Mouse (Mus musculus) lung, adult 18-20 months (tissue): Measurements from ENCODE around the gene Akr1c19.

Experiments
- DNase-seq, 2 experiments: peaks; one replicate each; pipeline ENCODE4 v3.0.0; 2022; ENCODE audit warnings: mixed read lengths in 2 of 2

The Akr1c19 gene

DNA sequence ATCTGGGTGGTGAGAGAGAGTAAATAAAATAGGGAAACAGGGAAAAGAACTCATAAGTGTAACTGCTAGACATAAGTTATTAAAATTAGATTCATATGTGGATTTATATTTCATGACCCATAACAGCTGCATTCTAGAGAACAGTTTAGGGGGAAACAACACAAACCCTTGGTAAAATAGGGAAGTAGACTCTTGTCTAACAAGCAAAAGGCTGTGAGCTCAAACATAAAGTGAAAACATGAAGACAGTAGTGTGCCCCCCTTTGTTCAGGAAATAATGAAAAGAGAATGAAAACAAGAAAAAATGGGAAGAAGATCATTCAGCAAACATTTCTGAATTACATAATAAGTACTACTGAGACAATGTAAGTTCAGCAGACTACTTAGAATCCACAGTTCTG lies 42.4 kb downstream of the Akr1c19 start:
- DNase-seq: no peak

DNA sequence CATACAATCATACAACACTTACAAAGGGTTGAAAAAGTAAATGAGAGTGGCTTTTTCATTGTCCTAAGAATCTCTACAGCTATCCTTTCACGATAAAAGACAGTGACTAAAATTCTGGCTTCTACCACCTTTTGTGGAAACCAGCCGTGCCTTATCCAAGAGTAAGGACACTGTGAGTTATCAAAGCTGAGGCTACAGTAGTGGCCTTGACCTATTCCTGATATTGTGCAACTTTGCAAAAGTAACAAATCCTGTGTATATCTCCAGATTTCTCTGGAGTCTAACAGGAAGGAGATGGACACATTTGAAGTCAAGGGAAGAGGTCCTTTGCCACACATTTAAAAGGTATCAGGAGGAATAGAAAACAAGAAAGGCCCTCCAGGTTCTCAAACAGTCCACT lies 49.0 kb downstream of the Akr1c19 start:
- no peak for DNase-seq

DNA sequence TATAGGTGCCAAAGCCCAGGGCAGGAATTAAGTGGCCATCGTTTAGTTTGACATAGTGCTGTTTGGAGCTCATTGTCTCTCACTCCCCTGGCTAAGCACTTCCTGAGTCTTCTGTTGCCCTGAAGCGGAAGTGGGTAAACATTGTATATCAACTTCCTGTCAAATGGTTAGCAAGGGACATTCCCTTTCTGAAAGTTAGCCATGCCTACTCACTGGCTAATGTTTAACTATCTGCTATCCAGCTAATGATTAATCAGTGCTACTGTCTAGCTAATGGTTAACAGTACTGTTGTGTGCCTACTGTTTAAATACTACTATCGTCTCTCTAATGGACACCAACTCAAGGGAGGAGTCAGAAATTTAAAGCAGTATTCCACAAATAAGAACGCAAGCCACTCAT lies 50.8 kb downstream of the Akr1c19 start, which contains the start of gene Akr1c12:
Akr1c12 (minus strand) TSS at position 150 of the 400 bp plus-strand sequence.
- DNase-seq: peak in 1 of 2 experiments; percentile 5

DNA sequence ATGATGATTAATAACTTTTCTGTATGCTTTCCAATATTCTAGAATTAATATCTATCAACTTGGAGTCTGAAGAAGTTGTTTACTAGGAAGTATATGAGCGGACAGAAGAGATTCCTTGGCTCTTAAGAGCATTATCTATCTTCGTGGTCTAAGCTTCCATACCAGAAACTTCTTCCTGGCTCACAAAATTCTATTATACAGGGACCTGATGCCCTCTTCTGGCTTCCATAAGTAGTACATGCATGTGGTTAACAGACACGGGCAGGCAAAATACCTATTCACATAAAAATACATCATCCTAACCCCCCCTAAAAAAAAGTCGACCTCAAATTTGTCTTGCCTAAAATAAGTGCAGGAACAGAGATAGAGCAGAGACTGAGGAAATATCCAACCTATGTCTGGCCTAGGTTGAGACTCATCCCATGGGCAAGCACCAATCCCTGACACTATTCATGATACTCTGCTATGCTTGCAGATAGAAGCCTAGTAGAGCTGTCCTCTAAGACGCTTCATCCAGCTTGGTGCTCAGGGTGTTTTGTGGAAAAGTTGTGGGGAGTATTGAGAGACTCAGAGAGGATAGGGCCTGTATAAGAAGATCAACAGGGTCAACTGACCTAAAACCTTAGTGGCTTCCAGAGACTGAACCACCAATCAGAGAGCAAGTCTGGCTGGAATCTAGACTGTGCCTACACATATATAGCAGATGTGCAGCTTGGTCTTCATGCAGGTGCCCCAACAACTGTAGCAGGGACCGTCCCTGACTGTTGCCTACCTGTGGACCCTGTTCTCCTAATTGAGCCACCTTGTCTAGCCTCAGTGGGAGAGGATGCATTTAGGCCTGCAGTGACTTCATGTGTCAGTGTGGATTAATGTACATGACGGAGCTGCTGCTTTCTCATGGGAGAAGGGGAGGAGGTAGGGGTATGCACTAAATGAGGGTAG lies 53.2 kb downstream of the Akr1c19 start:
- peak in 1 of 2 experiments; percentile 39 for DNase-seq

DNA sequence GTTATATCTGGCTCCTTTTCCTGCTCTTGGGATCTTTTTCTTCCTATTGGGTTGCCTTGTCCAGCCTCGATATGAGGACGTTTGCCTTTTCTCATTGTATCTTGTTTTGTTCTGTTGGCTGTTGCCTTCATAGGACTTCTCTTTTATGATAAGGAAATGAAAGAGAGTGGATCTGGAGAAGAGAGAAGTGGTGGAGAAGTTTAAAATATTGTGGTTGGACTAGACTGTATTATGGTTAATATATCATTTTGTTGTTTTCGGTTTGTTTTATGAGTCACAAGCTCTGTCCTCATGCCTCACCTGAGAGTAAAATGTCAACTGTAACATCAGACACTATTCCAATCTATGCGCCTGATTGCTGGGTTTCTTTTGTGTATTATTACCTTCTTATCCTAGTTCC lies 68.5 kb downstream of the Akr1c19 start:
- no peak for DNase-seq
